Mouse (Mus musculus): Measurements from ENCODE around the gene Olfr20. TPM values are rescaled to one million over a fixed set of nuclear protein-coding genes. Genes with fewer than 3 reads are reported as not detected.

Olfr20 gene
- polyA plus RNA-seq, 1 experiment, result not detected

- Histone ChIP-seq H3K27me3 (ENCODE audit: control insufficient read depth, insufficient read depth, low read length, poor library complexity, severe bottlenecking) (no peaks in the 10 kb centered on the region), H3K4me1 (ENCODE audit: control insufficient read depth, insufficient read depth, low read length) (no peaks in the 10 kb centered on the region), H3K9ac (ENCODE audit: low read depth, poor library complexity, severe bottlenecking) (no peak overlapping the region), H3K27ac (ENCODE audit: insufficient read depth, low read length) (no peak overlapping the region), H3K9me3 (replicated peaks; ENCODE audit: control insufficient read depth, insufficient read depth, low read length, poor library complexity, severe bottlenecking) (no peaks in the 10 kb centered on the region), H3K4me3 (ENCODE audit: low read depth, low read length) (no peak overlapping the region), H3K36me3 (ENCODE audit: control insufficient read depth, insufficient read depth, low read length, poor library complexity, severe bottlenecking) (no peaks in the 10 kb centered on the region)
- TF ChIP-seq POLR2A (IDR thresholded peaks at IDR 0.05; ENCODE audit: insufficient read depth, low read length) (no peak), EP300 (IDR thresholded peaks at IDR 0.05; ENCODE audit: insufficient read depth, low read depth, low read length) (no peak), CTCF (IDR thresholded peaks at IDR 0.05; ENCODE audit: low read depth, low read length) (no peak)
Observed at GRCm38 (mm10) chr11:73395374-73395773, 44.8 kb downstream of the Olfr20 start.

- Histone ChIP-seq H3K9me3 (replicated peaks; ENCODE audit: control insufficient read depth, insufficient read depth, low read length, poor library complexity, severe bottlenecking) (no peaks in the 10 kb centered on the region), H3K9ac (ENCODE audit: low read depth, poor library complexity, severe bottlenecking) (no peak within 1 kb of the TSS), H3K36me3 (ENCODE audit: control insufficient read depth, insufficient read depth, low read length, poor library complexity, severe bottlenecking) (no peaks in the 10 kb centered on the region), H3K27ac (ENCODE audit: insufficient read depth, low read length) (no peak within 1 kb of the TSS), H3K27me3 (ENCODE audit: control insufficient read depth, insufficient read depth, low read length, poor library complexity, severe bottlenecking) (no peaks in the 10 kb centered on the region), H3K4me1 (ENCODE audit: control insufficient read depth, insufficient read depth, low read length) (no peaks in the 10 kb centered on the region), H3K4me3 (ENCODE audit: low read depth, low read length) (no peak within 1 kb of the TSS)
- TF ChIP-seq POLR2A (IDR thresholded peaks at IDR 0.05; ENCODE audit: insufficient read depth, low read length), result no peak
- no peak for TF ChIP-seq CTCF (IDR thresholded peaks at IDR 0.05; ENCODE audit: low read depth, low read length)
- no peak for TF ChIP-seq EP300 (IDR thresholded peaks at IDR 0.05; ENCODE audit: insufficient read depth, low read depth, low read length)
Observed at GRCm38 (mm10) chr11:73399514-73399913, 48.9 kb downstream of the Olfr20 start, which contains the start of gene Olfr1. TSS of gene Olfr1 (minus strand) at chr11:73399614.

Other genes with a start within 250 kb of the Olfr20 start
- gene Haspin, start 212.5 kb upstream of the Olfr20 start, polyA plus RNA-seq (2011; ENCODE audit: insufficient read depth, insufficient read length, low read depth, missing spikeins), result 13.0 and 14.0 TPM in 2 replicates
- 0.42 and 0.55 TPM in 2 replicates for gene P2rx5, start 190.4 kb upstream of the Olfr20 start, polyA plus RNA-seq (2011; ENCODE audit: insufficient read depth, insufficient read length, low read depth, missing spikeins)
- 51.9 TPM in 2 replicates for gene Emc6, start 173.7 kb upstream of the Olfr20 start, polyA plus RNA-seq (2011; ENCODE audit: insufficient read depth, insufficient read length, low read depth, missing spikeins)
- gene Tax1bp3, start 173.7 kb upstream of the Olfr20 start, polyA plus RNA-seq (2011; ENCODE audit: insufficient read depth, insufficient read length, low read depth, missing spikeins), result 36.2 and 37.1 TPM in 2 replicates
- gene Ctns, start 151.7 kb upstream of the Olfr20 start, polyA plus RNA-seq (2011; ENCODE audit: insufficient read depth, insufficient read length, low read depth, missing spikeins), result 15.3 and 15.4 TPM in 2 replicates
- gene Shpk, start 151.3 kb upstream of the Olfr20 start, polyA plus RNA-seq (2011; ENCODE audit: insufficient read depth, insufficient read length, low read depth, missing spikeins), result 0.93 and 0.94 TPM in 2 replicates
- gene Trpv1, start 116.5 kb upstream of the Olfr20 start, polyA plus RNA-seq (2011; ENCODE audit: insufficient read depth, insufficient read length, low read depth, missing spikeins), result not detected in 2 replicates
- gene Trpv3, start 83.4 kb upstream of the Olfr20 start, polyA plus RNA-seq (2011; ENCODE audit: insufficient read depth, insufficient read length, low read depth, missing spikeins), result 0.11 TPM in 1 of 2 replicates, not detected in the other
- 2.1 and 3.7 TPM in 2 replicates for gene Aspa, start 21.2 kb upstream of the Olfr20 start, polyA plus RNA-seq (2011; ENCODE audit: insufficient read depth, insufficient read length, low read depth, missing spikeins)
- not detected in 2 replicates for gene Gm49340, start 21.0 kb upstream of the Olfr20 start, polyA plus RNA-seq (2011; ENCODE audit: insufficient read depth, insufficient read length, low read depth, missing spikeins)
- 2.2 and 3.0 TPM in 2 replicates for gene Spata22, start 21.0 kb upstream of the Olfr20 start, polyA plus RNA-seq (2011; ENCODE audit: insufficient read depth, insufficient read length, low read depth, missing spikeins)
- not detected in 2 replicates for gene Olfr376, start 20.5 kb downstream of the Olfr20 start, polyA plus RNA-seq (2011; ENCODE audit: insufficient read depth, insufficient read length, low read depth, missing spikeins)
- gene Olfr1, start 48.8 kb downstream of the Olfr20 start, polyA plus RNA-seq (2011; ENCODE audit: insufficient read depth, insufficient read length, low read depth, missing spikeins), result not detected in 2 replicates
- gene Olfr378, start 77.7 kb downstream of the Olfr20 start, polyA plus RNA-seq (2011; ENCODE audit: insufficient read depth, insufficient read length, low read depth, missing spikeins), result not detected in 2 replicates
- gene Olfr380, start 106.7 kb downstream of the Olfr20 start, polyA plus RNA-seq (2011; ENCODE audit: insufficient read depth, insufficient read length, low read depth, missing spikeins), result not detected in 2 replicates
- gene Olfr381, start 140.8 kb downstream of the Olfr20 start, polyA plus RNA-seq (2011; ENCODE audit: insufficient read depth, insufficient read length, low read depth, missing spikeins), result not detected in 2 replicates
- not detected in 2 replicates for gene Olfr382, start 166.4 kb downstream of the Olfr20 start, polyA plus RNA-seq (2011; ENCODE audit: insufficient read depth, insufficient read length, low read depth, missing spikeins)
- not detected in 2 replicates for gene Olfr385, start 242.2 kb downstream of the Olfr20 start, polyA plus RNA-seq (2011; ENCODE audit: insufficient read depth, insufficient read length, low read depth, missing spikeins)
- not detected in 2 replicates for gene Olfr384, start 247.8 kb downstream of the Olfr20 start, polyA plus RNA-seq (2011; ENCODE audit: insufficient read depth, insufficient read length, low read depth, missing spikeins)